In genomic region chr15:68512431-68512830, GRCm38 (mm10) we compare ENCODE assay signal across 27 mouse cellular contexts.
DNase-seq lines count a peak whose midpoint lies in the region; ATAC-seq lines count a peak whose summit lies in the region.
"Had no signal": no experiment of that assay in that cellular context is flagged by ENCODE, and none has a peak within 500 bp of the region (broad histone marks: within the 10 kb centered on the region; RNA-seq: fewer than 3 reads in every experiment).

No protein-coding gene starts in this region.

- H3K4me2 ChIP-seq in heart, embryonic 11.5 days: no peak overlapping the region
- no peak overlapping the region for H3K4me2 ChIP-seq in heart, embryonic 16.5 days (ENCODE audit: low read depth, low read length)
- no peak overlapping the region for H3K4me2 ChIP-seq in hindbrain, embryonic 12.5 days (replicated peaks)
- H3K4me2 ChIP-seq: embryonic facial prominence, embryonic 13.5 days; hindbrain, embryonic 14.5 days; kidney, embryonic 15.5 days; limb, embryonic 12.5 days; liver, embryonic 15.5 days; lung, embryonic 15.5 days; midbrain, embryonic 15.5 days; neural tube, embryonic 15.5 days had no signal

- H3K27me3 ChIP-seq in heart, embryonic 11.5 days (ENCODE audit: control insufficient read depth, insufficient read depth, low read length): no peaks in the 10 kb centered on the region
- H3K27me3 ChIP-seq in heart, embryonic 16.5 days (ENCODE audit: control insufficient read depth, insufficient read depth, low read length): no peaks in the 10 kb centered on the region
- H3K27me3 ChIP-seq in hindbrain, embryonic 12.5 days: no peaks in the 10 kb centered on the region
- H3K27me3 ChIP-seq: embryonic facial prominence, embryonic 13.5 days; kidney, embryonic 15.5 days; limb, embryonic 12.5 days; liver, embryonic 15.5 days; lung, embryonic 15.5 days; midbrain, embryonic 15.5 days; neural tube, embryonic 15.5 days had no signal

- no peak overlapping the region for H3K4me3 ChIP-seq in heart, embryonic 11.5 days (ENCODE audit: low read depth, low read length)
- no peak overlapping the region for H3K4me3 ChIP-seq in heart, embryonic 16.5 days (ENCODE audit: low read length)
- no peak overlapping the region for H3K4me3 ChIP-seq in hindbrain, embryonic 12.5 days
- H3K4me3 ChIP-seq: embryonic facial prominence, embryonic 13.5 days; forebrain, embryonic 10.5 days; kidney, embryonic 15.5 days; left cerebral cortex, adult 2 months; limb, embryonic 12.5 days; liver, embryonic 15.5 days; lung, embryonic 15.5 days; midbrain, embryonic 10.5 days; midbrain, embryonic 15.5 days; neural tube, embryonic 15.5 days had no signal

- H3K27ac ChIP-seq in heart, embryonic 11.5 days (ENCODE audit: low read depth, low read length): 0 out of 2 replicates have a peak overlapping the region, but pooled peaks have one; percentile 35
- peak overlapping the region; percentile 43 for H3K27ac ChIP-seq in heart, embryonic 16.5 days (ENCODE audit: low read length)
- H3K27ac ChIP-seq in hindbrain, embryonic 12.5 days: no peak overlapping the region
- H3K27ac ChIP-seq: embryonic facial prominence, embryonic 13.5 days; forebrain, embryonic 10.5 days; hindbrain, embryonic 14.5 days; kidney, embryonic 15.5 days; left cerebral cortex, adult 2 months; limb, embryonic 12.5 days; liver, embryonic 15.5 days; lung, embryonic 15.5 days; midbrain, embryonic 10.5 days; midbrain, embryonic 15.5 days; neural tube, embryonic 15.5 days had no signal

- DNase-seq in heart, adult 8-10 months (ENCODE audit: low spot score): peak; percentile 50
- peak; percentile 42 for DNase-seq in heart, postnatal 4 days
- no peak for DNase-seq in frontal cortex, postnatal 10 days (ENCODE audit: low spot score in 2 of 2)
- DNase-seq: adrenal gland, postnatal 25 days; B cell, adult 2 months; cerebellum, adult 18-20 months; cerebellum, postnatal 10 days; gastrocnemius, postnatal 14 days; kidney, adult 18-20 months; kidney, postnatal 25 days; spleen, adult 18-20 months had no signal

- no peak overlapping the region for H3K9ac ChIP-seq in heart, embryonic 11.5 days (ENCODE audit: low read depth, low read length)
- no peak overlapping the region for H3K9ac ChIP-seq in heart, embryonic 16.5 days (ENCODE audit: low read length)
- H3K9ac ChIP-seq in hindbrain, embryonic 12.5 days: no peak overlapping the region
- H3K9ac ChIP-seq: embryonic facial prominence, embryonic 13.5 days; hindbrain, embryonic 14.5 days; kidney, embryonic 15.5 days; limb, embryonic 12.5 days; liver, embryonic 15.5 days; lung, embryonic 15.5 days; midbrain, embryonic 15.5 days; neural tube, embryonic 15.5 days had no signal

- no peaks in the 10 kb centered on the region for H3K36me3 ChIP-seq in heart, embryonic 11.5 days (ENCODE audit: control insufficient read depth, insufficient read depth, low read length)
- no peaks in the 10 kb centered on the region for H3K36me3 ChIP-seq in heart, embryonic 16.5 days (ENCODE audit: control insufficient read depth, insufficient read depth)
- no peaks in the 10 kb centered on the region for H3K36me3 ChIP-seq in hindbrain, embryonic 12.5 days
- H3K36me3 ChIP-seq: embryonic facial prominence, embryonic 13.5 days; forebrain, embryonic 10.5 days; kidney, embryonic 15.5 days; limb, embryonic 12.5 days; liver, embryonic 15.5 days; lung, embryonic 15.5 days; midbrain, embryonic 10.5 days; midbrain, embryonic 15.5 days; neural tube, embryonic 15.5 days had no signal

- H3K4me1 ChIP-seq in heart, embryonic 11.5 days (ENCODE audit: control insufficient read depth, insufficient read depth, low read length): no peaks in the 10 kb centered on the region
- H3K4me1 ChIP-seq in heart, embryonic 16.5 days (ENCODE audit: control insufficient read depth, insufficient read depth, low read length): no peaks in the 10 kb centered on the region
- H3K4me1 ChIP-seq in hindbrain, embryonic 12.5 days: no peaks in the 10 kb centered on the region
- H3K4me1 ChIP-seq: embryonic facial prominence, embryonic 13.5 days; forebrain, embryonic 10.5 days; limb, embryonic 12.5 days; liver, embryonic 15.5 days; lung, embryonic 15.5 days; midbrain, embryonic 10.5 days; midbrain, embryonic 15.5 days; neural tube, embryonic 15.5 days had no signal

- ATAC-seq in heart, embryonic 11.5 days (replicated peaks; ENCODE audit: insufficient number of reproducible peaks, low FRiP score, low TSS enrichment): no peak
- peak; percentile 58 for ATAC-seq in heart, embryonic 16.5 days (replicated peaks; ENCODE audit: extremely low read depth, insufficient read depth, low FRiP score)
- ATAC-seq in hindbrain, embryonic 12.5 days (ENCODE audit: low FRiP score): no peak
- ATAC-seq: forebrain, embryonic 16.5 days; inflammation-experienced regulatory T-cells, adult 6 months; midbrain, embryonic 15.5 days had no signal

- 62% methylated on average over 2 of the region's 2 CpGs for WGBS in heart, embryonic 11.5 days (ENCODE audit: insufficient replicate concordance)
- WGBS in heart, embryonic 16.5 days: 32% methylated on average over 2 of the region's 2 CpGs
- 82% methylated on average over 2 of the region's 2 CpGs for WGBS in hindbrain, embryonic 12.5 days

- H3K9me3 ChIP-seq in heart, embryonic 11.5 days (replicated peaks; ENCODE audit: control insufficient read depth, low read length): no peaks in the 10 kb centered on the region
- H3K9me3 ChIP-seq in heart, embryonic 16.5 days (replicated peaks; ENCODE audit: control insufficient read depth, low read length): no peaks in the 10 kb centered on the region
- H3K9me3 ChIP-seq in hindbrain, embryonic 12.5 days (replicated peaks): no peaks in the 10 kb centered on the region
- H3K9me3 ChIP-seq: embryonic facial prominence, embryonic 13.5 days; forebrain, embryonic 10.5 days; kidney, embryonic 15.5 days; limb, embryonic 12.5 days; liver, embryonic 15.5 days; lung, embryonic 15.5 days; midbrain, embryonic 10.5 days; midbrain, embryonic 15.5 days; neural tube, embryonic 15.5 days had no signal

Comparison
In these comparisons a context has a peak if more than half of its experiments do, and no peak if none do; other contexts are left out.
1. DNase-seq: peak in heart, adult 8-10 months (single experiment) and heart, postnatal 4 days (single experiment); none in frontal cortex, postnatal 10 days (0 of 2).